Mouse (Mus musculus) cerebellum, adult 18-20 months (tissue): ENCODE results near the gene Pbx3.

Experiments
- DNase-seq, 2 experiments: peaks; one replicate each; pipeline ENCODE4 v3.0.0; 2021

The Pbx3 gene

GRCm38 (mm10) chr2:34217596-34217995 is 155.3 kb downstream of the Pbx3 start:
- no peak for DNase-seq

GRCm38 (mm10) chr2:34215496-34215895 is 157.4 kb downstream of the Pbx3 start:
- no peak for DNase-seq

DNA sequence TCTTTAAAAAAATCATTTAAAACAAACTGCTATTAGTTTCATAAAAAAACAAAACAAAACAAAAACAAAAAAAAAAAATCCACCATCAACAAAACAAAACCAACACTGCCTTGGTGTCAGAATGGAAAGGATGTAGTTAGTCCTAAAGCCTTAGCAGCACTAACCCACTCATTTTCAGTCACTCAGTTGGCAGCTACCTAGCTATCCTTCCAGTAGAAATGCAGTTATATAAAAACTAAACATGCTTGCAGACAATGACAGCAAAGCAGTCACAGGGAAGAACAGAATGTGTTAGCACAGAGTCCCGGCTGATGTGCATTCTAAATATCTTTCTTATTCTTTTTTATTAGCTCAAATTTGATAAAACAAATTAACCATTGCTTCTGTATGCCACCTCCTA is 160.5 kb downstream of the Pbx3 start:
- no peak for DNase-seq

- no peak for DNase-seq
Measured at GRCm38 (mm10) chr2:34204797-34205196, 168.1 kb downstream of the Pbx3 start.

DNA sequence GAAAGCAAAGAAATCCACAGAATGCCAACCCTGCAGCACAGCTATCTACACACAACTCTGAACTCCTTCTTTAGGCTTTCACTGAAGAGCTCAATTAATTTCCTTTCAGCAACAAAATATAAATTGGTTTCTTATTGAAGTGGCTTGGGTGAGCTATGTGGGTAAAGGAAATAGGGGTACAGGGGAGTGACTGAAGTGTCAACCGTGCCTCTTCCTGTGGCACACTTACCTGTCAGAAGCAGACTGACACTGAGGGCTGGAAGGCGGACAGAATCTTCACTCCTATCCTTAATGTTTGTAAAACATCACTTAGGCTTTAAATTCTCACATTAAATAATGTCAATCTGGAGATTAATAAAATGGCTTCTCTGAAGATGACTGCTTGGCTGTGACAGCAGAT is 168.6 kb downstream of the Pbx3 start:
- DNase-seq: no peak

- DNase-seq: no peak
Measured at GRCm38 (mm10) chr2:34193870-34194820, 178.8 kb downstream of the Pbx3 start.

- peak; percentile 71 to 72 for DNase-seq
Measured at GRCm38 (mm10) chr2:34193276-34193675, 179.7 kb downstream of the Pbx3 start.

GRCm38 (mm10) chr2:34187366-34187765 is 185.6 kb downstream of the Pbx3 start:
- no peak for DNase-seq

GRCm38 (mm10) chr2:34181600-34181999 is 191.3 kb downstream of the Pbx3 start:
- no peak for DNase-seq

GRCm38 (mm10) chr2:34179299-34179698 is 193.6 kb downstream of the Pbx3 start:
- no peak for DNase-seq

- DNase-seq: no peak
Measured at GRCm38 (mm10) chr2:34178653-34179052, 194.3 kb downstream of the Pbx3 start.

DNA sequence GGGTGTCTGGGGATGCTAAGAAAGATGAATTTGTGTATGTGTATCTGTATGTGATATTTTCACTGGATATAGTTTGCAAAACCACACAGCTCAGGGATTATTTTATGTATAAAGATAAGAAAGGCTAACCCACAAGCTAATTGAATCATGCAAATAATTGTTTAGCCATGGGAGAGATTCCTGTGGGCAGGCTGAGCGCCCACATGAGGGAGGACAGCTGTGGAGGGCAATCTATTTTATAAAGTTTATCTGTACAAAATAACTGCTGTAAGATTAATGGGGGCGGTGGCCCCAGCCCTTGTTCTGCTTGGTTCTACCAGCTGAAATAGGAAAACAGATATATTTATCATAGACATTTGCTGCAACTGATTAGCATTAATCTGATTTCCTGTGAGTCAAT is 202.5 kb downstream of the Pbx3 start:
- DNase-seq: no peak

- DNase-seq: no peak
Measured at GRCm38 (mm10) chr2:34169626-34170025, 203.3 kb downstream of the Pbx3 start.

DNA sequence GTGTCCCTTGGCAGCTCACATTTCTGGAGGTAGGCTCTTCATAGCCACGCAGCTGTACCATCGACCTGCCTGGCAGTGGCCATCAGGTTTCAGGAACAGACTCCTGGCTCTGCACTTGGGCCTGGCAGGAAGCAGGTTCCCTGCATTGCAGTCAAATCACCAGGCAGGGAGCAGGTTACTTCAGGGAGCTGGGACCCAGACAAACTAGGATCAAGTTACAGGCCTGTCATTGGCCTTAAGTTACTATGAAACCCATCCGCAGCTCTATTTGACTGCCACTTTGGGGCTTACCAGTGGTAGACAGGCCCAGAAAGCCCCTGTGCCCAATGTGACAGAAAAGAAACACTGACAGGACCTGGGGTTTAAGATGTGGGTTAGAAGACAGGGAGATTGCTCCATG is 204.8 kb downstream of the Pbx3 start:
- DNase-seq: no peak

- no peak for DNase-seq
Measured at GRCm38 (mm10) chr2:34162484-34162883, 210.5 kb downstream of the Pbx3 start.

GRCm38 (mm10) chr2:34157746-34158145 is 215.2 kb downstream of the Pbx3 start:
- no peak for DNase-seq

DNA sequence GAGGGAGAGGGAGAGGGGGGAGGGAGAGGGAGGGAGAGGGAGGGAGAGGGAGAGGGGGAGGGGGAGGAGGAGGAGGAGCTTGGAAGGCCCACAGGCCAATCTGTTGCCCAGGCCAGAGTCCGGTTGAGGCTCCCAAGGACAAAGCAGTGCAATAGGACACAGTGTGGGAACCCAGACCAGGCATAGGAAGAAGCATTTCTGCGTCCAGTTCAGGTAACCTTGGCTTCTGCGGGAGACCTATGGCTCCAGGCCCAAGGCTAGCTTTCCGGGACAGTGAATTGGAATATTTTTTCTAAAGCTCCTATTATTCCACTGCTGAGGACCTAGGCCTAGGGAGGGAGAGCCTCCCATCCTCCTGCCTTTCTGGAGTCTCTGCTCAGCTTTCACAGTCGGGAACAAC is 218.1 kb downstream of the Pbx3 start:
- no peak for DNase-seq

DNA sequence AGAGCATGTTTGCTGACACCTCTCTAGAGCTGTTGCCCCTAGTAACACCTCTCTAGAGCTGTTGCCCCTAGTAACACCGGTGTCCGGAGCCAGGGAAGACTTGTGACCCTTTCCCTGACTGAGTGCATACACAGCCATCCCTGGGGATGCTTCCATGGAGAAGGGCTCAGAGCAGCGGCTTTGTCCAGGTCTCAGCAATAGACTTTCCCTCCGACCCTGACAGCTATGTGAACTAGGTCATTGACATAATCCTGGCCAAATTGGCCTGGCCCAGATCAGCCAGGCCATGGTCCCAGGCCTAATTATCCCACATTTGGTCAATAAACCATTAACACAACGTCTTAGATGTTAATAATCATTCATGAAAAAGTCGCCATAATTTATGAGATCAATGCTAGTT is 219.6 kb downstream of the Pbx3 start:
- no peak for DNase-seq

DNA sequence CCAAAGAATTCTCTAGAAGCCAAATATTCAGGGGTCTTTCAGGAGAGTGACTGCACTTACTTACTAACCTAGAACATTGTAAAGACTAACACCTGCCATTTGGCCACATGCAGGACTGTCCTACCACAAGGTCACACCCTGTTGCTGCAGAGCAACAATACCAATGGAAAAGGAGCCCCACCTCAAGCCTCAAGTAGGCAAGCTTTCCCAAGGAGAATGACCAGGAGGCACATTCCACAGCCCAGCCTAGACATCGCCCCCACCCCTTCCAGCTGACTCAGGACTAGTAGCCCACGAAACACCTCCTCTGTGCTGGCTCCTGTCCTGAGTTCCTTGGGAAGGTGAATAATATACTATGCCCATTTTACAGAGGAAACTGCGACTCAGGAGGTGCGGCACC is 222.4 kb downstream of the Pbx3 start:
- DNase-seq: no peak

- no peak for DNase-seq
Measured at GRCm38 (mm10) chr2:34148214-34148613, 224.7 kb downstream of the Pbx3 start.

DNA sequence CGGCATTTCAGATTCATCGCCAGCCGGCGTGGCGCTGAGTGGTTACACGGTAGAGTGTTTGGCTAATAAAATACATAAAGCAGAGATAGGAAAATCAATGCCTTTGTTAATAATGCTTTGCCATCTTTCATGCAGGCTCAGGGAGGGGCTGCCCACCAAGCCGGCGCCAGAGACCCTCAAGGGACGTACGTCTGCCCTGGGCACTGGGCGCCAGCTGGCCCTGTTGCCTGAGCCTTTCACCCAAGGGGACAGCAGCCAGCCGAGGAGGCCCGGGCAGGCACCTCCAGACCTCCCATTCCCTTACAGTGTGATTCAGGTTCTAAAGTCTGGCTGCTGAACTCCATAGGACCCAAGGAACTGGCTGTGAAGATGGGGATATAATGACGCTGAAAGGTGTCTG is 225.5 kb downstream of the Pbx3 start:
- DNase-seq: no peak

GRCm38 (mm10) chr2:34147036-34147435 is 225.9 kb downstream of the Pbx3 start:
- DNase-seq: peak; percentile 19 to 23

DNA sequence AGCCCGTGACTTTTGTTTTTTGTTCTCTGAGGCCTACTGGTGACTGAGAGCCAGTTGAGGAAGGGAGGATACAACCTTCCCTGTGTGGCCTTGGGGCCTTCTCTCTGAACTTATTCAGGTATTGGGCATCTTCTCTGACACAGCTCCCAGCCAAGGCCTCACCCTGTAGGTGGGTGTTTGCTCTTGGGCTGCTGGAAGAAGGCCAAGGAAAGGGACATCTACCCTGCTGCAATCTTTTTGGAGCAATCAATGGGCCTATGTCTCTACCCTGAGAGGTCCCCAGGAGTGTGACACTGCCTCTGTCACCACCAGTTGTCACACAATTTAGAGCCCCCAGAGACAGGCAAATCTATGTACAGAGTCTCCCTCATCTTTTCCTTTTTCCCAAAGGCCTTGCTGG is 226.5 kb downstream of the Pbx3 start:
- no peak for DNase-seq

- DNase-seq: no peak
Measured at GRCm38 (mm10) chr2:34139470-34140158, 233.3 kb downstream of the Pbx3 start.
